9 mouse cellular contexts compared by ENCODE assay signal in the genomic region with DNA sequence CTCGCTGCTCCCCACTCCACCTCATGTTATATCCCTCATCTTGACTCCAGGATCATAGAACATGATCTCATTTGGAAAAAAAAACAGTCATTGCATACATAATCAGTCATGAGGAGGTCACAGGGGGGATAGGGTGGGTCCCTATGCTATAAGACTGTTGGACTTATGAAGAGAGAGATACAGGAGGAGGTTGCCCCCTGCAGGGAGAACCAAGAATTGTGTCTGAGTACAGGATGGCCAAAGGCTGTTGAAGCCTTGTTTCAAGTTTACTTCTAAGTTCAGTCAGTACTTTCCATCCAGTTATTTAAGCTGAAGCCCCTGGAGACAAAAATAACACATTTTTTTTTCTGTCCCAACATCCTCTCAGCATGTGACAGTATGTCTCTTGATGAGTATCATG.
DNase-seq lines count a peak whose midpoint lies in the region; ATAC-seq and TF ChIP-seq lines count a peak whose summit lies in the region.
"Had no signal": no experiment of that assay in that cellular context is flagged by ENCODE, and none has a peak within 500 bp of the region (broad histone marks: within the 10 kb centered on the region; RNA-seq: fewer than 3 reads in every experiment).

No protein-coding gene starts in this region.

- TF ChIP-seq POLR2A in bone marrow, adult 2 months (IDR thresholded peaks at IDR 0.05; ENCODE audit: borderline replicate concordance, control insufficient read depth, low read depth, low read length), result no peak

- ATAC-seq in hindbrain, embryonic 14.5 days (ENCODE audit: low FRiP score), result no peak
- ATAC-seq in hindbrain, embryonic 13.5 days (ENCODE audit: low FRiP score), result no peak
- no peak for ATAC-seq in erythroid progenitor cell, adult 5-6 weeks (replicated peaks; ENCODE audit: low FRiP score, poor library complexity, severe bottlenecking)

- H3K36me3 ChIP-seq in hindbrain, embryonic 14.5 days (replicated peaks; ENCODE audit: control insufficient read depth, insufficient read depth), result peaks cover 14% of the 10 kb centered on the region; the same call in 1 of the 2 replicates
- peaks cover 34% of the 10 kb centered on the region for H3K36me3 ChIP-seq in hindbrain, embryonic 13.5 days
- no peaks in the 10 kb centered on the region for H3K36me3 ChIP-seq in ES-E14 (ENCODE audit: control insufficient read depth, insufficient read depth, low read length, poor library complexity, severe bottlenecking)
- H3K36me3 ChIP-seq: limb, embryonic 12.5 days had no signal

- 0 out of 2 replicates have a peak, but pooled peaks cover 5% of the 10 kb centered on the region for H3K4me1 ChIP-seq in hindbrain, embryonic 14.5 days (replicated peaks; ENCODE audit: control insufficient read depth, insufficient read depth, low read length)
- peaks cover 9% of the 10 kb centered on the region for H3K4me1 ChIP-seq in hindbrain, embryonic 13.5 days (replicated peaks)
- no peaks in the 10 kb centered on the region for H3K4me1 ChIP-seq in ES-E14 (ENCODE audit: control insufficient read depth in 2 of 2, insufficient read depth in 2 of 2, low read length in 2 of 2, poor library complexity in 1 of 2)
- H3K4me1 ChIP-seq in bone marrow, adult 2 months (ENCODE audit: control insufficient read depth, insufficient read depth, low read length), result no peaks in the 10 kb centered on the region
- H3K4me1 ChIP-seq: limb, embryonic 12.5 days had no signal

- H3K9me3 ChIP-seq in hindbrain, embryonic 14.5 days (ENCODE audit: control insufficient read depth, low read length), result no peaks in the 10 kb centered on the region
- H3K9me3 ChIP-seq in hindbrain, embryonic 13.5 days, result no peaks in the 10 kb centered on the region
- H3K9me3 ChIP-seq in ES-E14 (ENCODE audit: control insufficient read depth, insufficient read depth, low read depth, low read length), result no peaks in the 10 kb centered on the region
- H3K9me3 ChIP-seq: limb, embryonic 12.5 days had no signal

- peak; percentile 58 for DNase-seq in hindbrain, embryonic 14.5 days (ENCODE audit: low spot score)
- peak; percentile 29 for DNase-seq in ES-E14 (ENCODE audit: low read depth, low spot score)
- DNase-seq in heart, postnatal 4 days, result peak; percentile 70
- DNase-seq in left cerebral cortex, postnatal 4 days, result peak; percentile 63
- DNase-seq in right cerebral cortex, postnatal 36 days (ENCODE audit: low spot score in 2 of 2), result peak; percentile 25 to 34

- H3K9ac ChIP-seq in hindbrain, embryonic 14.5 days, result no peak overlapping the region
- no peak overlapping the region for H3K9ac ChIP-seq in hindbrain, embryonic 13.5 days
- H3K9ac ChIP-seq in ES-E14 (ENCODE audit: insufficient read depth, low read depth, low read length, poor library complexity, severe bottlenecking), result no peak overlapping the region
- H3K9ac ChIP-seq: limb, embryonic 12.5 days had no signal

- no peaks in the 10 kb centered on the region for H3K27me3 ChIP-seq in hindbrain, embryonic 14.5 days (ENCODE audit: control insufficient read depth, insufficient read depth, low read length)
- no peaks in the 10 kb centered on the region for H3K27me3 ChIP-seq in hindbrain, embryonic 13.5 days
- H3K27me3 ChIP-seq: limb, embryonic 12.5 days had no signal

- intact Hi-C loops in left cerebral cortex, postnatal 4 days (cut with DNase I), result no loop called here

- in situ Hi-C loops in ES-E14 (cut with MboI; ENCODE audit: low sequenced_read_pairs in 2 of 2, unreplicated experiment in 2 of 2), result no loop called here

- H3K4me3 ChIP-seq in hindbrain, embryonic 14.5 days (replicated peaks; ENCODE audit: low read length), result no peak overlapping the region
- H3K4me3 ChIP-seq in hindbrain, embryonic 13.5 days, result no peak overlapping the region
- H3K4me3 ChIP-seq in ES-E14 (ENCODE audit: insufficient read depth in 1 of 2, low read depth in 1 of 2, low read length in 2 of 2, poor library complexity in 1 of 2, severe bottlenecking in 1 of 2), result no peak overlapping the region
- no peak overlapping the region for H3K4me3 ChIP-seq in bone marrow, adult 2 months (replicated peaks; ENCODE audit: control insufficient read depth, low read depth, low read length)
- H3K4me3 ChIP-seq: limb, embryonic 12.5 days had no signal

- H3K4me2 ChIP-seq in hindbrain, embryonic 14.5 days (replicated peaks), result no peak overlapping the region
- H3K4me2 ChIP-seq in hindbrain, embryonic 13.5 days, result no peak overlapping the region
- H3K4me2 ChIP-seq: limb, embryonic 12.5 days had no signal

- H3K27ac ChIP-seq in hindbrain, embryonic 14.5 days, result no peak overlapping the region
- no peak overlapping the region for H3K27ac ChIP-seq in hindbrain, embryonic 13.5 days
- H3K27ac ChIP-seq in ES-E14 (ENCODE audit: insufficient read depth, low read depth, low read length, poor library complexity, severe bottlenecking), result no peak overlapping the region
- no peak overlapping the region for H3K27ac ChIP-seq in bone marrow, adult 2 months (ENCODE audit: control insufficient read depth, insufficient read depth, low read depth, low read length, poor library complexity)
- H3K27ac ChIP-seq: limb, embryonic 12.5 days had no signal

- TF ChIP-seq CTCF in bone marrow, adult 2 months (IDR thresholded peaks at IDR 0.05; ENCODE audit: control insufficient read depth, insufficient read depth, low read length), result peak; percentile 31; the same call in 1 of the 2 replicates

- WGBS in hindbrain, embryonic 14.5 days, result 88% methylated on average over 1 of the region's 1 CpGs
- 95% methylated on average over 1 of the region's 1 CpGs for WGBS in hindbrain, embryonic 13.5 days
- WGBS in bone marrow, adult 2 months, result 79% methylated on average over 1 of the region's 1 CpGs

TF ChIP-seq in ES-E14, 5 proteins besides CTCF, POLR2A, EP300 and RAD21:
- 0 out of 2 replicates have a peak, but pooled peaks have one; percentile 30 for TF ChIP-seq ZC3H11A (IDR thresholded peaks at IDR 0.05; ENCODE audit: borderline replicate concordance, low read depth, low read length)
- no peak for TF ChIP-seq HCFC1 (IDR thresholded peaks at IDR 0.05; ENCODE audit: borderline replicate concordance, insufficient read depth, low read length)
